Mouse (Mus musculus) liver, adult 2 months (tissue): ENCODE results near the gene Pdzrn3.

Experiments used
- CTCF ChIP-seq: fragments of 200-500 bp; IDR thresholded peaks from 2 replicates; pipeline ENCODE4 v1.5.1; 2011; ENCODE audit warnings: low read depth, low read length, control low read depth
- POLR2A ChIP-seq: fragments of 200-500 bp; IDR thresholded peaks from 2 replicates; pipeline ENCODE4 v1.6.1; 2011; ENCODE audit warnings: low read length, control low read depth; ENCODE audit not compliant: insufficient read depth; ENCODE audit errors: extremely low read depth

- TF ChIP-seq CTCF: no peak
- no peak for TF ChIP-seq POLR2A
These were observed 150.3 kb downstream of the Pdzrn3 start for GRCm38 (mm10) chr6:101227294-101227855.
